Mouse (Mus musculus): ENCODE measurements around the gene Kcnma1.

Gene Kcnma1

DNA sequence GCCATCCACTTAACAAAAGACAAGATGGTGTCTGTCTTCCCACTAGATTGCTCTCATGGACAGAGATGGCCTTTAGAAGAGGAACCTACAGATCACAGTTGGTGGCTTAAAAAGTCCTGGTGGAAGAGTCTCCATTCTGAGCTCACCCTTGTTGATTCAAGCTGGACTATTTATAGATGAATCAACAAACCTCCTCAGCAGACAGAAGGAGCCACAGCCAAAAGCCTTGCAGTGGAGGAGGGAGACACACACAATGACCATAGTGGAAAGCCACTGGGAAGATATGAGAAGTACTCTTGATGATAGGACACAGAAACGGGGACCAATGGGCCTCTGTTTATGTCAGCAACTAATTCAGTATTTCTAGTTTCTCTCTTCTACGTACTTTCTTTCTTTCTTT is 239.7 kb downstream of the Kcnma1 start:
- DNase-seq (ENCODE audit: low spot score) = no peak

GRCm38 (mm10) chr14:23772685-23773084 is 241.6 kb downstream of the Kcnma1 start:
- DNase-seq (ENCODE audit: low spot score) = no peak

DNA sequence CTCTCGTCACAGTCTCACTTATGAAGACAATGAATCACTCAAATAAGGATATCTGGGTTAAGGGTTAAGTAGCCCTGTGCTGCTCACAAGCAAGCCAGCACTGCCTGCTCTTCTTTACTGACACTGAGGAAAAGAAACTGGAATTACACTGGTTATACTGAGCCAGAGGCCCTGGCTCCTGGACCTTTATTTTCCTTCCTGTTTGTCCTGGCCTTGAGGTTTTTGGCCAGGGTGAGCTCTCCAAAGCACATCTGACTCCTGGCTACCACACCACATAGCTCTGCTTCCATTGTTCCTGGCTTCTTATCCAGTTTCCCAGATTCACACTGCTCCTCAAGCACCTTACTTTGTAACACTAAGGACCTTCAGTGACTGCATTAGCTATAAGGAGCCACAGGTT is 242.5 kb downstream of the Kcnma1 start:
- DNase-seq (ENCODE audit: low spot score) = no peak

GRCm38 (mm10) chr14:23762471-23762870 is 251.8 kb downstream of the Kcnma1 start:
- no peak for DNase-seq (ENCODE audit: low spot score)

DNA sequence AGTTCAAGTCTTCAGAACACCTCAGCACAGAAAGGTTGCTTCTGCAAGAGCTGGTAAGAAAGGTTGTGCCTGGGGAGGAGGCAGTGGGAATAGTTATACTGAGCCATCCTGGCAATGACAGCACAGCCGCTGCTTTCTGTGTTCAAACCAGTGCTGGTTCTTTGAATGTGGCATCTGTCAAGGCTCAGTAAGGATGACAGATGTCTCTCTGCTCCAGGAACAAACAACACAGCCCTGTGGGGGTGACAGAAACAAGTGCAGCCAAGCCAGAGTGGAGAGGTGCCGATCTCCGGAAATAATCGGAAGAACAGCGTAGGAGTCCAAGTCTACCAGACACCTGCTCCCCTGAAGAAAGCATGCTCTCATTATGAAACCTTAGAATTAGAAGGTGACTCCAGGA is 254.7 kb downstream of the Kcnma1 start:
- DNase-seq (ENCODE audit: low spot score) = peak; percentile 57

DNA sequence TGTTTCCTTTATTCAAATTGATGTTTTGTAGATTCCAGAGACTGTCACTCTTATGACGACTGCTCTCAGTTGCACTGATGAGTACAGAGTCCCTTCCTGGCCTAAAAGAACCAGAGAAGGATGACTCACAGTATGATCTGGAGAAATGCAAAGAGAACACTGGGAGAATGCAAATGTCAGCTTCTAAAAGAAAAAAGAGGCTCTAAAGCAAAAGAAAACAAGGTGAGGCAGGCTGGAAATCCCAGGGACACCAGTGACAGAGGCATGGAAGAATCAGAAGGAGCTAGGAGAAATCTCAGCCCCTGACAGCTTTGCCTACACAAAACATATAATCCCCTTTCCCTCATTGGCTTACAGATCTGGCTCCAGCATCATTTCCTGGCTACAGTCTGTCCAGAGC is 255.9 kb downstream of the Kcnma1 start:
- no peak for DNase-seq (ENCODE audit: low spot score)

DNA sequence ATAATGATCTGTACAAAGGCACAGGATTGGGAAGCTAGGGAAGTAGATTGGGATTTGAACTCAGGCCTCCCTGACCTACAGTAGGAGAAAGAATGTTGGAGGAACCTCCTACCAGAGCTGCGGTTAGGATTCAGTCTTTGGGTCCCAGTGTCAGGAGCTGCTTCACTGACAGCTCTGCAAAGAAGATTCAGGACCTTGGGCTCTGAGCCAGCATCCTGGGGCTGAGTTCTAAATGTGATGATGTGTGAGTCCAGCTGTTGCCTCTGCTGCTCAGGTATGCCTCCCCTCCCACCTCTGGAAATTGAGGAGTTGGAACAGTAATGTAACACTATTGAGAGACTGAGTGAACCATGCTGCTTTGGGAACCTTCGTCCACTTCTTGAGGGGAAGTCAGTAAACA is 266.3 kb downstream of the Kcnma1 start:
- DNase-seq (ENCODE audit: low spot score) = no peak

GRCm38 (mm10) chr14:23746976-23747375 is 267.3 kb downstream of the Kcnma1 start:
- DNase-seq (ENCODE audit: low spot score) = no peak

DNA sequence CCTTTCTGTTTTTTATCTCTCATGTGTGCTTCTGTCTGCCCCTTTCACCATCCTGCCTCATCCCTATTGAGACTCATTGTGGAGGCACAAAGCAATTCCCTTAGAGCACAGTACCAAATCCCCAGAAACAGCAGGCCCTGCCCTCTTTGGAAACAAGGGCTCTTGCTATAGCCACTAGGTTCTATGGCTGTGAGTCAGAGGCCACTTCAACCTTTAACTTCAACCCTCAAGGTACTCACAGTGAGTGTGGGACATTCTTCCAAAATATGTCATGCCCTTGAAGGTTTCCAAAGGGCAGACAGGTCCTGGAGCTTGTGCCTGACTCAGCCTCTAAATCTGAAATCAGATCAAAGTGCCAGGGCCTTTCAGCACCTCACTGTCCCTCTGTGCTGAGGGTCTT is 272.8 kb downstream of the Kcnma1 start:
- DNase-seq (ENCODE audit: low spot score) = no peak

GRCm38 (mm10) chr14:23734200-23734599 is 280.1 kb downstream of the Kcnma1 start:
- DNase-seq (ENCODE audit: low spot score) = no peak

DNA sequence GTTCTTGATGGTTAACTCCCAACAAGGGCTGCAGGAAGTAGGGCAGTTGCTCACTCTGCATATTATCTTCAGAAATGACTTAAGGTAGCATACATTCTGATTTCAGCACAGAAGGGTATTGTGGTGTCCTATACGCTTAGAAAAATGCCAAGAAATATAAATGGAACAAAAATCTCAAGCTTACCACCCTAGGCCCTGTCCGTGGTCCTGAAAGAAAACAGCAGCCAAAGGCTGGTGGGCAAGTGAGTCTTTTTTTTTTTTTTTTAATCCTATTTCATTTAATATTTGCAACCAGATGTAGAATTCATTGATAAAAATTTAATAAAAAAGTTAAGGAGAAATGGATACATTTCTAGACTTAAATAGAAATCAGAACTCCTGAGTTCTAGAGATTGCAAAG is 284.9 kb downstream of the Kcnma1 start:
- no peak for DNase-seq (ENCODE audit: low spot score)

GRCm38 (mm10) chr14:23723701-23724430 is 290.4 kb downstream of the Kcnma1 start:
- no peak for DNase-seq (ENCODE audit: low spot score)

DNA sequence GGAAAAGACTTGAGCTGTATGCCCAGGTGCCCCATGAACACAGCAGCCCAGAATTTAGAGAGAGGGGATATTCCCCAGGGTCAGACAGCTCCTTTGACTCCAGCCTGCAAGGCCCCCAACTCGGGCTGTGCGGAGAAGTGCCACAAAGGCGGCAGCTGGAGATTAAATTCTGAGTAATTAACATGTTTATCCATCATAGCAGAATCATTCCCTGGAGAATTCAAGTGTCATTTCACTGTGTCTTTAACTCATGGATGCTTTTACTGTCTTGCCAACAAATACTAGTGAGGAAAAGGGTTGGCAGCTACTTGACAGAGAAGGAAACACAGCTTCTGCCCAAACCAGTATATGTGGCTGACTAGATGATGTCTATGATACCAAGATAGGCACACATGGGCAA is 295.0 kb downstream of the Kcnma1 start:
- no peak for DNase-seq (ENCODE audit: low spot score)

DNA sequence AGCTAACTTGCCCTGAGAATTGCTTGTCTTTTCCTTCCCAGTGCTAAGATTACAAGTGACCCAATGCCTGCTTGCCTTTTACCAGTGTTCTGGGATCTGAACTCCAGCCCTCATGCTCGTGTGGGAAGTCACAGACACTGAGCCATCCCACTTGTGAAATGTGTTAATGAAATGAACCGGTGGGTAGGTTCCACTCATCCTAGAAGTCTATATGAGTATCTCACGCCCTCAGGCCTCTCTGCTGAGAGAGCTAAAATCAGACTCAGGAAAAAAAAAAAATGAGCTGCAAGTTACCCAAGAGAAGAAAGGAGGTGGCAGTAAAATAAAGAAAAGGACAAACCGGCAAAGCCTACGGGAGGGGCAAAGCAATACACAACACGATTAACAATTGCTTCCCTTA is 295.6 kb downstream of the Kcnma1 start:
- DNase-seq (ENCODE audit: low spot score) = no peak

- no peak for DNase-seq (ENCODE audit: low spot score)
These were observed 299.7 kb downstream of the Kcnma1 start for GRCm38 (mm10) chr14:23714396-23715131.

DNA sequence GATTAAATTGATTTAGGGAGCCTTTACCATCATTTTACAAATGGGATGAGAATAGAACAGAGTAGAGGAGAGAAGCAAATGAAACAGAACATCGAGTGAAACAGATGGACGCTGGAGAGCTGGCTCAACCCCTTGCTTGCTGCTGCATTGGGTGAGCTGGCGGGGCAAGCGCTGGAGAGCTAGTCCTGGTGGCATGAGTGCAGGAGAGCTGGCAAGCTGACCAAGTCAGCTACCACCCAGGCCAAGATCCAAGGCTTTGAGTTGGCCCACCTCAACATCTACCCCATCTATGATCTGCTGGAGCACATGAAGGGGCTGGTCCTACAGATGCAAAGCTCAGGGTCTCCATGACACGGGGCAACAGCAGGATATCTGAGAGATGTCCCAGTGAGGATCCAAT is 301.4 kb downstream of the Kcnma1 start:
- no peak for DNase-seq (ENCODE audit: low spot score)

DNA sequence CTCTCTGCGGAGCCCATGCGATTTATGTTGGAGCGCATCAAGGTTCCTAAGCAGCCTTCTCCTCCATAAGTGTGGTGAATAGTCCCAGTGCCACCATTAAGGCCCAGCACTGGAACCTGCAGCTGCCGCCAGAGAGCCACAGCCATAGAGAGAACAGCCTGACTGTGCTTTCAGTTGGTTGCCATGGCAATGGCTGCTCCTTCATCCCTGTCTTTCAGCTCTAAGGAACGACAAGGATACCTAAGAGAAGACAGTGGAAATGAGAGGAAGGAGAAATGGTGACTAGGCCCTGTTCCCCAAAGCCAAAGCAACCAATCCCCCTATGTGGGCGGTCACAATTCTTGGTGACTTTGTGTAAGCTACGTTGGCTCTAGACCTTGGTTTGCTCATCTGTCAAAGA is 303.3 kb downstream of the Kcnma1 start:
- DNase-seq (ENCODE audit: low spot score) = no peak

DNA sequence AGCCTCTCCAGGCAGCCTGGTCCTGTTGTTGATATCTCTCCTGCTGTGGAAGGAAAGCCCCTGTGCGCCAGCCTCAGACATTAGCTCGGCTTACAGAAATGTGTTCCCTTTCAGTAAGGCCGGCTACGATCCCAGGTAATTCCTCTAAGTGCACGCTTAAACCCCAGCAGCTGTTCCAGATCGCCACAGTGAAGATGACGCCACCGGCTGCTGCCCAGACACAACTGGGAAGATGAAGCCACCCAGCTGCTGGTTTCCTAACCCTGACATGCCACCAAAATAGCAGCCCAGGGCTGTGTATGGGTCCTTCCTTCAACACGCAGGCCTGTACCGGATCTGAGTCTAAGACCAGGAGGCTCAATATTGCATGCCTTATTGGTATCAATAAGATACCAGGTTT is 307.5 kb downstream of the Kcnma1 start:
- no peak for DNase-seq (ENCODE audit: low spot score)

- no peak for DNase-seq (ENCODE audit: low spot score)
These were observed 308.6 kb downstream of the Kcnma1 start for GRCm38 (mm10) chr14:23705647-23706046.

DNA sequence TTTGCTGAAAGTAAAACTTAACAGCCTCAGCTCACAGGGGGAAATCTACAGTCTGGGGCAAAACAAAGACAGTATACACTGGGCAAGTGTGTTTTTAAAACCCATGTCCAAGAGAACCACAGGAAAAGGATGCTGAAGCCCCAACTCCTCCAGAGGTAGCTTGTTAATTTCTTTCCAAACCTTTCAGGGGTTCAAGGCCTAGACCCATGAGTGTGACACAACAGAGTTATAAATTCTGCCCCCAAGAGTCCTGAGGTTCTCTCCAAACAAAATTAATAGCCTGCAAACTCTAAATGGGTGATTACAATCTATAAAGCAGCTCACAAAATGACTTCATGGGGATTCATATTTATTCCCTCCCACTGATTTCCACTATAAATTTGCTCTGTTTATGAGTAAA is 310.0 kb downstream of the Kcnma1 start:
- no peak for DNase-seq (ENCODE audit: low spot score)

DNA sequence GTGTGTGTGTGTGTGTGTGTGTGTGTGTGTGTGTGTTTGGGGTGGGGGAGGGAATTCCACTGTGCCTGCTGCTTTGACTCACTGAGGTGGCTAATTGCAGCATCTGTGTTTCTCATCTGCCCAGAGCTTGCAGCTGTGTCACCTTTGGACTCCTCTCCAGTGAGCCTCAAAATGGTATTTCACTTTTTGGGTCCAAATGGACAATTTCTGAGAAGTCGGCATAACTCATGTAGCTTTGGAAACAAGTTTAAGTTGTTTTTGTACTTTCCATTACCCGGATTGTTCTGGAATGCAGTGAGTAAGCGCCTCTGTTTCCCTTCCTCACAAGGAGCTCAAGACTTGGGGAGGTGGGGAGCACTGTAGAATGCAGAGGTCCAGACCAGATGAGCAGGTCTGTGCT is 317.9 kb downstream of the Kcnma1 start:
- DNase-seq (ENCODE audit: low spot score) = no peak

- no peak for DNase-seq (ENCODE audit: low spot score)
These were observed 324.6 kb downstream of the Kcnma1 start for GRCm38 (mm10) chr14:23689681-23690080.

GRCm38 (mm10) chr14:23688513-23688912 is 325.8 kb downstream of the Kcnma1 start:
- DNase-seq (ENCODE audit: low spot score) = no peak

Data from layer of hippocampus, adult 9-10 months (tissue).